ENCODE assay signal across 9 mouse cellular contexts in the genomic region with DNA sequence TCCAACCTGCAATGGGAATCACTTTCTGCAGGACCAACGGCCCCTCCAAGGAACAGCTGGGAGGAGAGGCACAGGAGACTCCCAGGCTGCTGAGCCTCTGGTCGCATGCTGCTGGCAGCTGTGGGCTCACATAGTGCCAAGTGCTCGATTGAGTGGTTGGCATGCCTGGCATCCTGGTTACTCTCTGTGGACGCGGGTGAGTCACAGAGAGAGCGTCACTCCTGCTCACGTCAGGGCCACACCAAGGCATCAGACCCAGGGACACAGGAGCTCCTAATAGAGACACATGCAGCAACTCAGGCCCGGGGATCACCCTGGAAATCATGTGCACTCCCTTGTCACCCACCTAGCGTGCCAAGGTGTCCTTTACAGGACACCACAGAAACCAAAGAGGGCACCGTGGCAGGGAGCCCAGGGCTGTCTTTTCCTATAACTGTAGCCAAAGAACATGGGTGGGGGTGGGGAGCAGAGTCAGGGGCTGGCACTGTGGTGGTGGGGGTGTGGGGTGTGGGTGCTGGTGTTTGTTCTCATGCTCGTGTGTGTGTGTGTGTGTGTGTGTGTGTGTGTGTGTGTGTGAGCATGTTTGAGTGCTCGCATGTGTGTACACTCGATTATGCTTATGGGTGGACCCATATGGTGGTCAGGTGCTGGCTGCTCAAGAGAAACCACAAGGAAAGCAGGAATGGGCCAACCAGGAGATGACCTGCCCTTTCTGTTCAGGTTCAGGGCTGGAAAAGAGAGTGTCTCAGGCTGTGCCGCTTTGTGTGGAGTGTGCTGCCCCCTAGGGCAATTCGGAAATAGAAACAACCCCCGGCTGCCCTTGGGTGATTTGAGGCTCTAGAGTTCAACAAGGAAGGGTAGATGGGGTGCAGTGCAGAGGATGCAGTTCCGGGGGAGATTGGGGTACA.
DNase-seq lines count a peak whose midpoint lies in the region; ATAC-seq and TF ChIP-seq lines count a peak whose summit lies in the region.
"Had no signal": no experiment of that assay in that cellular context is flagged by ENCODE, and none has a peak within 500 bp of the region (broad histone marks: within the 10 kb centered on the region; RNA-seq: fewer than 3 reads in every experiment).

No protein-coding gene starts in this region.

- no peaks in the 10 kb centered on the region for H3K9me3 ChIP-seq in forebrain, postnatal 0 days (ENCODE audit: low read length)
- H3K9me3 ChIP-seq in hindbrain, embryonic 12.5 days (replicated peaks): no peaks in the 10 kb centered on the region
- no peaks in the 10 kb centered on the region for H3K9me3 ChIP-seq in limb, embryonic 14.5 days (ENCODE audit: control insufficient read depth, low read length)
- H3K9me3 ChIP-seq in midbrain, embryonic 13.5 days: no peaks in the 10 kb centered on the region

- H3K9ac ChIP-seq in forebrain, postnatal 0 days: no peak overlapping the region
- no peak overlapping the region for H3K9ac ChIP-seq in hindbrain, embryonic 12.5 days
- H3K9ac ChIP-seq in limb, embryonic 14.5 days (ENCODE audit: low read depth, low read length, severe bottlenecking): no peak overlapping the region
- H3K9ac ChIP-seq in midbrain, embryonic 13.5 days (replicated peaks): no peak overlapping the region

- no peak overlapping the region for H3K4me2 ChIP-seq in forebrain, postnatal 0 days (ENCODE audit: low read depth)
- no peak overlapping the region for H3K4me2 ChIP-seq in hindbrain, embryonic 12.5 days (replicated peaks)
- no peak overlapping the region for H3K4me2 ChIP-seq in limb, embryonic 14.5 days (replicated peaks; ENCODE audit: low read depth, low read length, severe bottlenecking)
- no peak overlapping the region for H3K4me2 ChIP-seq in midbrain, embryonic 13.5 days (replicated peaks)

- DNase-seq in left cerebral cortex, adult 2 months (ENCODE audit: extremely low spot score in 1 of 2, low spot score in 2 of 2): peak in 1 of 2 experiments; percentile 37
- no peak for DNase-seq in left cerebral cortex, adult 11 months (ENCODE audit: low spot score)
- DNase-seq in cerebellum, adult 18-20 months: peak; percentile 69 to 71
- peak; percentile 69 for DNase-seq in forebrain, postnatal 0 days
- DNase-seq in limb, embryonic 14.5 days (ENCODE audit: low spot score): peak; percentile 67
- DNase-seq in thymus, postnatal 0 days (ENCODE audit: low spot score): peak; percentile 22

- no peaks in the 10 kb centered on the region for H3K36me3 ChIP-seq in forebrain, postnatal 0 days (ENCODE audit: insufficient read depth)
- no peaks in the 10 kb centered on the region for H3K36me3 ChIP-seq in hindbrain, embryonic 12.5 days
- no peaks in the 10 kb centered on the region for H3K36me3 ChIP-seq in limb, embryonic 14.5 days (ENCODE audit: control insufficient read depth, insufficient read depth, low read length)
- H3K36me3 ChIP-seq in midbrain, embryonic 13.5 days: no peaks in the 10 kb centered on the region

- TF ChIP-seq CTCF in left cerebral cortex, adult 2 months (IDR thresholded peaks at IDR 0.05): peak; percentile 57
- peak; percentile 82 for TF ChIP-seq CTCF in forebrain, postnatal 0 days (IDR thresholded peaks at IDR 0.05; ENCODE audit: low read depth)

- intact Hi-C loops in left cerebral cortex, adult 2 months (cut with DNase I): loop anchor here (1.0 to 5.0 kb wide), 4 partner anchors 161 to 756 kb away; no protein-coding TSS in a partner anchor

- TF ChIP-seq POLR2A in limb, embryonic 14.5 days (IDR thresholded peaks at IDR 0.05; ENCODE audit: borderline replicate concordance, extremely low read depth, insufficient read depth, insufficient read length): no peak

- H3K27me3 ChIP-seq in forebrain, postnatal 0 days (ENCODE audit: insufficient read depth, low read length): no peaks in the 10 kb centered on the region
- no peaks in the 10 kb centered on the region; the same call in 1 of the 2 replicates for H3K27me3 ChIP-seq in hindbrain, embryonic 12.5 days
- no peaks in the 10 kb centered on the region for H3K27me3 ChIP-seq in limb, embryonic 14.5 days (ENCODE audit: control insufficient read depth, insufficient read depth, low read length)
- H3K27me3 ChIP-seq in midbrain, embryonic 13.5 days: no peaks in the 10 kb centered on the region

- peak; percentile 87 for ATAC-seq in forebrain, postnatal 0 days
- ATAC-seq in hindbrain, embryonic 12.5 days (ENCODE audit: low FRiP score): peak; percentile 37
- ATAC-seq in limb, embryonic 14.5 days (ENCODE audit: low FRiP score, low read depth): no peak
- ATAC-seq in midbrain, embryonic 13.5 days: peak; percentile 79

- H3K27ac ChIP-seq in left cerebral cortex, adult 2 months: no peak overlapping the region
- no peak overlapping the region for H3K27ac ChIP-seq in forebrain, postnatal 0 days (ENCODE audit: low read depth, low read length)
- no peak overlapping the region for H3K27ac ChIP-seq in hindbrain, embryonic 12.5 days
- no peak overlapping the region for H3K27ac ChIP-seq in limb, embryonic 14.5 days (replicated peaks; ENCODE audit: low read depth, low read length)
- no peak overlapping the region for H3K27ac ChIP-seq in midbrain, embryonic 13.5 days
- H3K27ac ChIP-seq: macrophage had no signal

- H3K4me3 ChIP-seq in left cerebral cortex, adult 2 months: no peak overlapping the region
- H3K4me3 ChIP-seq in forebrain, postnatal 0 days (ENCODE audit: low read depth, low read length): no peak overlapping the region
- H3K4me3 ChIP-seq in hindbrain, embryonic 12.5 days: no peak overlapping the region
- H3K4me3 ChIP-seq in limb, embryonic 14.5 days (replicated peaks; ENCODE audit: low read length): no peak overlapping the region
- no peak overlapping the region for H3K4me3 ChIP-seq in midbrain, embryonic 13.5 days (replicated peaks)

- H3K4me1 ChIP-seq in forebrain, postnatal 0 days (ENCODE audit: insufficient read depth): no peaks in the 10 kb centered on the region
- no peaks in the 10 kb centered on the region for H3K4me1 ChIP-seq in hindbrain, embryonic 12.5 days
- H3K4me1 ChIP-seq in limb, embryonic 14.5 days (ENCODE audit: control insufficient read depth, insufficient read depth, low read length): no peaks in the 10 kb centered on the region
- no peaks in the 10 kb centered on the region for H3K4me1 ChIP-seq in midbrain, embryonic 13.5 days (replicated peaks)

- WGBS in forebrain, postnatal 0 days: 59% methylated on average over 17 of the region's 17 CpGs
- 74% methylated on average over 17 of the region's 17 CpGs for WGBS in hindbrain, embryonic 12.5 days
- 69% methylated on average over 17 of the region's 17 CpGs for WGBS in limb, embryonic 14.5 days
- 77% methylated on average over 17 of the region's 17 CpGs for WGBS in midbrain, embryonic 13.5 days
